Mouse (Mus musculus): ENCODE measurements around the gene Chchd6.

Chchd6 gene

GRCm38 (mm10) chr6:89452976-89453674 lies 142.3 kb downstream of the Chchd6 start:
- no peak for DNase-seq (ENCODE audit: low spot score)

- DNase-seq (ENCODE audit: low spot score): no peak
Observed at GRCm38 (mm10) chr6:89452356-89452755, 143.1 kb downstream of the Chchd6 start.

DNA sequence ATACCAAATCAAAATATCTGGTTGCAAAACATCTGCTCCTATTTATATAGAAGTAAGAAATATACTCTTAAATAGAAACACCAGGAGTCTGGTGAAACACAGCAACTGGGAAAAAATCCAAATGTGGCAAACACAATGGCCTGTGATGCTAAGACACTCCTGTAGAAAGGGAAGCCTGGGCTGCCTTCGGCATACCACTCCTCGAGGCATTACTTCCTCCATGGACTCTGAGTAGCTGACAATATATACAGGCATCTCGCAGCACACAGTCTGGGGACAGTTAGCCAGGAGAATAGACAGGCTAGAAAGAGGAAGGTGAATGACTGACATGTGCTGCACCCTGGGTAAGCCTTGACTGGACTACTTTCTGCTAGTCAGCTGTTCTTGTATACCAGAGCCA lies 146.7 kb downstream of the Chchd6 start:
- no peak for DNase-seq (ENCODE audit: low spot score)

DNA sequence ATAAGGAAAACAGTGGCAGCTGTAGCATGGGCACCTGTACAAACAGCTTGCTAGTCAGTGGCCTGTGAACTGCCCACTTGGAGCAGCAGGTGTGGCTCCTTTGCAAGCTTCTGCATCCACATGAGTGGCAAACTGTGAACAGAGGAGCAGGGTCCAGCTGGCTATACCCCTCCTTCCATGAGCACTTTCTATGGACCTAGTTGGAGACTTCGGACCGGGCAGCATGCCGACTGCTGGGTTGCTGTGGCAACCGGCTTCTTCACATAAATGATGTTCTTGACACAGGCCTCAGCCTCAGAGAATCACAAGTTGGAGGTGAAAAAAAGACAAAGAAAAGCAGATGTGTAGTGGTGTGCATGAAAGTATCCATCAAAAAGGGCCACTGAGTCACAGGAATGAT lies 154.8 kb downstream of the Chchd6 start:
- no peak for DNase-seq (ENCODE audit: low spot score)

DNA sequence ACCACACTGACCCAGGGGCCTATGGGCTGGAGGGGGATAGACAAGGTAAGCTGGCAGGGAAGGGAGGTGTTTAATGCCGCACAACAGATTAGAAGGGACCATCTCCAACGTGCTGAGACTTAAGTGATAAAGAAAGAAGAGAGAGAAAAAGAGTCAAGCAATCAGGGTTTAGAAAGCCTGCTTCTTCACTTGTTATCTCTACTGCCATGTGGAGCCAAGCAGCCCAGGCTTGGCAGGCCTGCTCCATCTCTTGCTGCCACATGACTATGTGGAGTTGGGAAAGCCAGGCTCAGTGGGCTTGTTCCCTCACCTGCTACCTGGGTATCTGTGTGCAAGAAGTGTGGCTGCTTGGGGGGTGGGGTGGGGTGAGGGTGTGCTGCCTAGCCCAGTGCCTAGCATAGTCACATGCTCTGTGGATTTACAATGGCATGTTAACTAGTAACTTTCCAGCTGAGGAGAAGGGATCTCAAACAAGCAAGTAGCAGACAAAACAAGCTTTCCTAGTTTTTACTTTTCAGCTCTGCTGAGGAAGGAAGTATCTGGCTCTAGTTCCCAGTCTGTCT lies 163.5 kb downstream of the Chchd6 start:
- no peak for DNase-seq (ENCODE audit: low spot score)

- no peak for DNase-seq (ENCODE audit: low spot score)
Observed at GRCm38 (mm10) chr6:89430749-89431148, 164.7 kb downstream of the Chchd6 start.

GRCm38 (mm10) chr6:89428661-89429375 lies 166.6 kb downstream of the Chchd6 start:
- no peak for DNase-seq (ENCODE audit: low spot score)

GRCm38 (mm10) chr6:89424461-89424860 lies 171.0 kb downstream of the Chchd6 start:
- no peak for DNase-seq (ENCODE audit: low spot score)

DNA sequence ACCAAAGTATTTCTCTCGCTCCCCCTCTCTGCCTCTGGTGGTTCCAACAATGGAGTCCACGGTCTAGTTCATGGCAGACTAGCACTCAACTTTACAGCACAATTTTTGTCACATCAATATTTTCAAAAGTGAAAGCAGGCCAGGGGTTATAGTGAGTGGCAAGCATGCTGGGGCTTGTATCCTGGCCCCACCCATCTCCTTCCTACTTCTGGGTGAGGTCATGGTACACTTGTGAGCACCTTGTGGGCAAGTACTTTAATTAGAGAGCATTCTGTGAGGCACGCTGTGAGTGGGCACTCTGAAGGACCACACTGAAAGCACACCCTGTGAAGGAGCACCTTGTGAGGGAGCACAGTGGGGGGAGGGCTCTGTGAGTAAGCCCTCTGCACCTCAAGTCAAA lies 172.8 kb downstream of the Chchd6 start:
- DNase-seq (ENCODE audit: low spot score): no peak

DNA sequence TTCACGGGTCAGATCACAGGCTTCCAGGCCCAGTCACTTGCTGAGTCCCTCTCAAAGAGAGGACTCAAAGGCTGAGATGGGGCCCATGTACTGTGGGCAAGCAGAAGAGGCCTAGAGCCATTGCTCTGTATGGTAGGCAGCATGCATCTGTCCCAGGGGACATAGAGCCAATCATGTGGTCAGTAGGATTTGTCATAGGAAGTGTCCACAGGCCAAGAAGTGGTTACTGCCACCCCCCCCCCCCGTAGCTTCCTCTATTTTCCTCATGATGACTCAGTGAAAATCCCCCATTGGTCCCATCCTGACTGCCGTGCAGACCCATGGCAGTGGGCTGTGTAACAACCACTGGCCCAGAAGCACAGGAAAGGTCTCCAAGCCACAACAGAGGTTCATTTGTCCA lies 173.5 kb downstream of the Chchd6 start:
- DNase-seq (ENCODE audit: low spot score): no peak

GRCm38 (mm10) chr6:89421503-89421902 lies 173.9 kb downstream of the Chchd6 start:
- peak; percentile 2 for DNase-seq (ENCODE audit: low spot score)

GRCm38 (mm10) chr6:89420756-89421155 lies 174.7 kb downstream of the Chchd6 start:
- no peak for DNase-seq (ENCODE audit: low spot score)

- no peak for DNase-seq (ENCODE audit: low spot score)
Observed at GRCm38 (mm10) chr6:89420110-89420509, 175.3 kb downstream of the Chchd6 start.

DNA sequence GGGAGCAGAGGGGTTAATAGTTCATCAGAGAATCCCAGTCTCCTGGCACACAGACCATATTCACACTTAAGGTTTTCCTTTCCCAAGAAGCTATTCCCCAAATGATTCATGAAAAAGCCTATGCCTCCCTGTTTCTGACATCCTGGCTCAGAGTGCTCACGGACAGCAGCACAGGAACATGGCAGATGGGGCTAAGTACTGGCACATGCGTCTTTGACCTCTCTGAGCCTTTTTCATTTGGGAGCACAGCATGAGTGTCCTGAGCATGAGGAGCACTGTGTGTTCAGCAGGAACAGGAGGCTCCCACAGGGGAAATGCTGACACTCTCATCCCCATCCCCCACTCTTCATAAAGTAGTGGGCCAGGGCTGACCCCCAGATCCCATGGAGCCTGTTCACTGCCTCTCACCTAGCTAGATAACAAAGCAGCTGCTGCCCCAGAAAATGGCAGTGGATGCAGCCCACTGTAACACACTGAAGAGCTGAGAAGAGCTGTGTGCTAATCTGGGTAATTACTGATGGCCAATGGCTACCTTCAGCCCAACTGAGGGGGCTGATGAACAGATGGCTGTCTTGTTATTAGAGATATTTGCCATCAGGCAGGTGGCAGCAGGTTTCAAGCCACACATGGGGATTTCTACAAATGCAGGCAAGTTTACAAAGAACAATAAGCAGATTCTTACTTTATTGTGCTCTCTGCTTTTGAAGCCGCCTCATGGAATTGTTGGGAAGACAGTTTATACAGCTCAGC lies 176.2 kb downstream of the Chchd6 start:
- no peak for DNase-seq (ENCODE audit: low spot score)

DNA sequence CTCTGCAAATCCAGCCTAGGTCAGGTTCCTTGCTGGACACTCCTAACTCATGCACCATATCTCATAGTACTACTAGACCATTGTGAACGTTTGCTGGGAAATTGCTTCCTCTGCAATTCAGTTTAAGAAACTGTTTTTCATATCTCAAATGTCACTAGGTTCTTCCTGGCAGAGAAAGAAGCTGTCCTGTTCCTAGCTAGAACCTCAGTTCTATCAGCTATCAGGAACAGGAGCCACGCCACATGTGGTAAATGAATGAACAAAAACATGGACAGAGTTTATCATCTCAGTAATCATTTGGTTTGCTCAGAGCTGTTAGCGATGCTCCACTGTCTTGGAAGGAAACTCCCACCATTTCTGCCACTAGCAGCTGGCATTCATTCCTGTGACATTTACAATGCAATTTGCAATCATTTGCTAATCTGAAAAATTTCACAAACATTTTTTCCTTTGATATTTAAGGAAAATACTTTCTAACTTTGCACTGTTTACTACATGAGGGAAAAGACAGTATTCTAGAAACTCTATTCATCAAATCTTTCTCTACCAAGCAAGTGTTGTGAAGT lies 179.3 kb downstream of the Chchd6 start:
- DNase-seq (ENCODE audit: low spot score): no peak

- no peak for DNase-seq (ENCODE audit: low spot score)
Observed at GRCm38 (mm10) chr6:89415091-89415490, 180.4 kb downstream of the Chchd6 start.

DNA sequence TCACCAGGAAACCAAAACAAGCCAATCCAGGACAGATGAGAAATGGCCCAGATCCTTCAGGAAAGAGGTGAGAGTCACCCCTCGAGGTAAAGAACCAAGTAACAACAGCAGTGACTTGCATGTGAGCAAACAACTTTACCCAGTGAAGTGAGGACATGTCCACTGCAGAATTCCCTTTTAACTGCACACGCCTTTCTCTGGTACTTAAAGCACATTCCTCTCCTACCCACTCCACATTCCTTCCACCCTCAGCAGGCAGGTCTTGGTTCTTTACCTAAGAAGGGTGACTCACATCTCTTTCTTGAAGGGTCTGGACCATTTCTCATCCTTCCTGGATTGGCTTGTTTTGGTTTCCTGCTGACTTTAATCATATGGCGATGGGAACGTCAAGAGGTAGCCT lies 181.3 kb downstream of the Chchd6 start:
- no peak for DNase-seq (ENCODE audit: low spot score)

- no peak for DNase-seq (ENCODE audit: low spot score)
Observed at GRCm38 (mm10) chr6:89413481-89413884, 182.0 kb downstream of the Chchd6 start.

- no peak for DNase-seq (ENCODE audit: low spot score)
Observed at GRCm38 (mm10) chr6:89412562-89412961, 182.9 kb downstream of the Chchd6 start.

DNA sequence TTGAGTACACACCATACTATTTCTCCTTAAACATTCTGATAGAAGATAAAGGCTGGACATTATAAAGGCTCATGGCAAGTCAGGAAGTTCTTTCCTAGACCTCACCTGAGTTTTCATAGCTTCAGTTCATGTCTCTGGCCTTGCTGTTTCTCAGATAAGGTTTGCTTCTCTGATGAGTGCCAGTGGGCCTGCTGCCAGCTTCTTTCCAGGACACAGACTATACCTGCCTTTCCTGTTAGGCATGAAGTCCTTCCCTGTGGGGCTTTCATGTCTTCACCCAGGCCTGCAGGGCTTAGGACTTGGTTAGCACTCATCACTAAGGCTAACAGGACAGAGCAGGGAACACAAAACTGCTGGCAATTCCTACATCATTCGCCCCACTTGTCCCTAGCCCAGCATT lies 186.4 kb downstream of the Chchd6 start:
- DNase-seq (ENCODE audit: low spot score): no peak

DNA sequence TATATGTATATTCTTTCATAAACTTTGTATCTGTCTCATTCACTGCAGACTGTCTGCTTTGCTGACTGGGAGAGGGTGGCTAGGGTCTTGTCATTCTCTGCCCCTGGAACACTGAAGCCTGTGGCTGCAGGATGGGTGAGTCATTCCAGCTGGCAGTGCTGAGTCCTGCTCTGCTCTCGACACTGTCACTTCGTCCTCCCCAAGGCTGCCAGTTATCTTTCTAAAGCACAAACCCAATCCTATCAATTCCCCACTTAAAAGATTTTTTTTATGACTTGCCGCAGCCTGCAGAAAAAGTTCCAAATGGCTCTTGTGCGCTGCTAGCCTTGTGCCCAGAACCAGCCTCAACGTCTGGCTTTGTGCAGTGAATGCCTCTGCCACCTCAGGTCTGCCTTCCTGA lies 187.2 kb downstream of the Chchd6 start:
- DNase-seq (ENCODE audit: low spot score): no peak

- DNase-seq (ENCODE audit: low spot score): no peak
Observed at GRCm38 (mm10) chr6:89407247-89407889, 188.1 kb downstream of the Chchd6 start.

Measured in spleen, adult 12 weeks (tissue).